Mouse (Mus musculus): ENCODE results near the gene Tgfb2. TPM values are rescaled to one million over a fixed set of nuclear protein-coding genes. Genes with fewer than 3 reads are reported as not detected.
A peak's percentile ranks its signal among the peaks of the same experiment; 100 is the strongest.

Gene Tgfb2
- total and polyA plus RNA-seq, 3 experiments: 0.12 to 0.19 TPM; not detected in 1

DNA sequence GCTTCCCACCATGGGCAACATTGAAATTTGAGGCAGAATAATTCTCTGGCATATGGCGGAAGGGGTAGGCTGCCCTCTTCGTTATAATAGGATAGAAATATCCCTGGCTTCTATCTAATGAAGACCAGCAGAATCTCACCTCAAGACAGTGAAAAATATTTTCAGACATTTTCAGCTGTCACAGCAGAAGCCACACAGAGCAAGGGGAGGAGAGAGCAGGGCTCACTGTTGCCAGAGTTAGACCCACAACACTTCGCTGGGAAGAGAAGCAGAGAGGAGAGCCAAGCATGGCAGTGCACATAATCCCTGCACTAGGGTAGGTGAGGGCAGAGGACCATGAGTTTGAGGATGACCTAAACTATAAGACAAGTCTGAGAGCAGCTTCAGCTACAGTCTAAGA is 5.3 kb downstream of the Tgfb2 start:
- Histone ChIP-seq H3K4me1 (ENCODE audit: control insufficient read depth in 1 of 2, insufficient read depth in 2 of 2, low read length in 2 of 2) (no peaks in the 10 kb centered on the region), H3K27me3 (ENCODE audit: control insufficient read depth in 1 of 2, insufficient read depth in 2 of 2, low read length in 2 of 2) (no peaks in the 10 kb centered on the region), H3K9ac (ENCODE audit: control insufficient read depth, low read depth, low read length, poor library complexity, severe bottlenecking) (no peak overlapping the region), H3K36me3 (ENCODE audit: control insufficient read depth in 1 of 2, insufficient read depth in 2 of 2, low read length in 2 of 2) (no peaks in the 10 kb centered on the region), H3K27ac (ENCODE audit: control insufficient read depth, low read depth, low read length) (no peak overlapping the region), H3K79me2 (ENCODE audit: control insufficient read depth, insufficient read depth, low read length, poor library complexity) (no peaks in the 10 kb centered on the region), H3K4me3 (ENCODE audit: control insufficient read depth in 1 of 2, insufficient read depth in 1 of 2, low read depth in 2 of 2, low read length in 2 of 2) (no peak overlapping the region), H3K9me3 (replicated peaks; ENCODE audit: insufficient read depth, low read length) (no peaks in the 10 kb centered on the region)
- no peak for TF ChIP-seq MAZ (IDR thresholded peaks at IDR 0.05; ENCODE audit: low read depth, low read length)
- TF ChIP-seq USF1 (IDR thresholded peaks at IDR 0.05; ENCODE audit: low read depth, low read length): no peak
- TF ChIP-seq ZMIZ1 (IDR thresholded peaks at IDR 0.05; ENCODE audit: low read depth, low read length): no peak
- no peak for TF ChIP-seq NELFE (IDR thresholded peaks at IDR 0.05; ENCODE audit: low read depth, low read length)
- TF ChIP-seq MAFK (IDR thresholded peaks at IDR 0.05; ENCODE audit: borderline replicate concordance, low read depth, low read length): no peak
- no peak for TF ChIP-seq TBP (IDR thresholded peaks at IDR 0.05; ENCODE audit: low read depth, low read length)
- DNase-seq (ENCODE audit: low read depth, low spot score): no peak

DNA sequence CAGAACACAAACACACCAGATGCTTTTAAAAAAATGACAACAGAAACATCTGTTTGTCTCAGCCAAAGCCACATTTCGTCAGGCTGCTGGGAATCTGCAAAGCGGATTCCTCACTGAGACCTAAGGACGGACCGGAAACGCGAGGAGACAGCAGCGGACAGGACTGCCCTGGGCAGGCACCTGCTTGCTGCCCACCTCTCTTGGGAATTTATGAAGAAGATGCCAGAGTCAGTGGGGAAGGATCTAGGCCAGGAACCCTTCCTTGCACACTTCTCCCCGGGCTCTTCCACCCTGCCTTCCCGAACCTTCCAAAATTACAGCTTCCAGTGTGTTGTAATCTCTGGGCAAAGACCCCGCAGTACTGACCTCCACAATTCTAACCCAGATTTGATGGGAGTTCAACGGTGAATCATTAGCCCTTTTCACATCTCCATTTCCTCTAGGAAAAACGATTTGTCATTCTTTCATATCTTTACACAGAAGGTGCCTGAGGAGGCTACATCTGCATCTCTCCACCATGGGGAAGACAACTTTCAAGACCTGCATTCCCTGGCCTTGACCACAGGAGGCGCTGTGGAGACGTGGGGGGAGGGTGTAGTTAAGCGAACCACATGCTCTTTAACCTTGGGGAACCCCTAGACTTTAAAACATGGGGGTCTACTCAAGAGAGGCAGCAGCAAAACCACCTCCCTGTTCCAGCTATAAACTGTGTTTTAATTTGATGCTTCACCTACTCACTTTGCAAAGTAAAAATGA is 7.0 kb downstream of the Tgfb2 start:
- no peak for TF ChIP-seq CHD1 (IDR thresholded peaks at IDR 0.05; ENCODE audit: low read depth, low read length)
- peak; percentile 11 to 39 (median 39); a peak in 4 of 6 replicates for TF ChIP-seq CTCF (IDR thresholded peaks at IDR 0.05 in 2 of 3, conservative IDR thresholded peaks at IDR 0.05 in 1 of 3; ENCODE audit: control insufficient read depth in 1 of 3, insufficient read depth in 1 of 3, low read depth in 2 of 3, low read length in 3 of 3, poor library complexity in 1 of 3, severe bottlenecking in 1 of 3)
- no peak overlapping the region for H3K27ac ChIP-seq (ENCODE audit: control insufficient read depth, low read depth, low read length)
- DNase-seq (ENCODE audit: low read depth, low spot score): no peak
- no peak overlapping the region for H3K9ac ChIP-seq (ENCODE audit: control insufficient read depth, low read depth, low read length, poor library complexity, severe bottlenecking)
- no peaks in the 10 kb centered on the region for H3K4me1 ChIP-seq (ENCODE audit: control insufficient read depth in 1 of 2, insufficient read depth in 2 of 2, low read length in 2 of 2)
- H3K36me3 ChIP-seq (ENCODE audit: control insufficient read depth in 1 of 2, insufficient read depth in 2 of 2, low read length in 2 of 2): no peaks in the 10 kb centered on the region
- no peaks in the 10 kb centered on the region for H3K9me3 ChIP-seq (replicated peaks; ENCODE audit: insufficient read depth, low read length)
- H3K27me3 ChIP-seq (ENCODE audit: control insufficient read depth in 1 of 2, insufficient read depth in 2 of 2, low read length in 2 of 2): no peaks in the 10 kb centered on the region
- no peaks in the 10 kb centered on the region for H3K79me2 ChIP-seq (ENCODE audit: control insufficient read depth, insufficient read depth, low read length, poor library complexity)
- H3K4me3 ChIP-seq (ENCODE audit: control insufficient read depth in 1 of 2, insufficient read depth in 1 of 2, low read depth in 2 of 2, low read length in 2 of 2): no peak overlapping the region

DNA sequence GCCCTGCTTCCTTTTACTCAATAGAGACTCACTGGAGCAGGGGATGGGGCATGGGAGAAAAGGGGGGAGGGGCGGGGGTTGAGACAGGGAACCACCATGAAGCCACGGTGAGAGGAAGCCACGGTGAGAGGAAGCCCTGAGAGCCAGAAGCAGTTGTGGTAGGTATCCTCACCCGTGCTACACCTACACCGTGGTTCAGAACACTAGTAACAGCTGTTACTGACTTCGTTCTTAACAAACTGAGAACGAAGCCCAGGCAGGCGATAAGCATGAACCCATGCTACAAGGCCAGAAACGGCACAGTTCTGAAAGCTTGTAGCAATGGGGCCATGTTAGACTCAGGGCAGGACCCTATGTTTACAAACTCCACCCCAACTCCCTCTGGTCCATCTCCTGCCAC is 9.6 kb downstream of the Tgfb2 start:
- H3K27me3 ChIP-seq (ENCODE audit: control insufficient read depth in 1 of 2, insufficient read depth in 2 of 2, low read length in 2 of 2): no peaks in the 10 kb centered on the region
- TF ChIP-seq GATA1 (IDR thresholded peaks at IDR 0.05; ENCODE audit: low read depth, low read length) (no peak), BHLHE40 (IDR thresholded peaks at IDR 0.05; ENCODE audit: borderline replicate concordance, low read depth, low read length) (no peak), ETS1 (IDR thresholded peaks at IDR 0.05; ENCODE audit: low read depth, low read length) (no peak), CTCF (IDR thresholded peaks at IDR 0.05 in 2 of 3, conservative IDR thresholded peaks at IDR 0.05 in 1 of 3; ENCODE audit: control insufficient read depth in 1 of 3, insufficient read depth in 1 of 3, low read depth in 2 of 3, low read length in 3 of 3, poor library complexity in 1 of 3, severe bottlenecking in 1 of 3) (no peak), MEF2A (IDR thresholded peaks at IDR 0.05; ENCODE audit: extremely low read depth, insufficient replicate concordance, low read depth, low read length, poor library complexity, severe bottlenecking) (no peak), SIN3A (IDR thresholded peaks at IDR 0.05; ENCODE audit: low read length) (no peak), USF2 (IDR thresholded peaks at IDR 0.05; ENCODE audit: borderline replicate concordance in 1 of 2, insufficient read depth in 1 of 2, low read depth in 1 of 2, low read length in 2 of 2) (no peak), RAD21 (IDR thresholded peaks at IDR 0.05; ENCODE audit: low read depth, low read length) (no peak), USF1 (IDR thresholded peaks at IDR 0.05; ENCODE audit: low read depth, low read length) (no peak), POLR2AphosphoS2 (IDR thresholded peaks at IDR 0.05; ENCODE audit: low read length) (no peak), TBP (IDR thresholded peaks at IDR 0.05; ENCODE audit: low read depth, low read length) (no peak), TAL1 (IDR thresholded peaks at IDR 0.05; ENCODE audit: low read length) (no peak), HCFC1 (IDR thresholded peaks at IDR 0.05; ENCODE audit: low read depth, low read length) (no peak)
- no peak for DNase-seq (ENCODE audit: low read depth, low spot score)
- no peaks in the 10 kb centered on the region for H3K9me3 ChIP-seq (replicated peaks; ENCODE audit: insufficient read depth, low read length)
- H3K4me3 ChIP-seq (ENCODE audit: control insufficient read depth in 1 of 2, insufficient read depth in 1 of 2, low read depth in 2 of 2, low read length in 2 of 2): no peak overlapping the region
- H3K27ac ChIP-seq (ENCODE audit: control insufficient read depth, low read depth, low read length): no peak overlapping the region
- no peaks in the 10 kb centered on the region for H3K36me3 ChIP-seq (ENCODE audit: control insufficient read depth in 1 of 2, insufficient read depth in 2 of 2, low read length in 2 of 2)
- H3K79me2 ChIP-seq (ENCODE audit: control insufficient read depth, insufficient read depth, low read length, poor library complexity): no peaks in the 10 kb centered on the region
- H3K4me1 ChIP-seq (ENCODE audit: control insufficient read depth in 1 of 2, insufficient read depth in 2 of 2, low read length in 2 of 2): no peaks in the 10 kb centered on the region
- H3K9ac ChIP-seq (ENCODE audit: control insufficient read depth, low read depth, low read length, poor library complexity, severe bottlenecking): no peak overlapping the region

All from MEL (cell line).